Mouse (Mus musculus): ENCODE data around the gene Rbm4. TPM values are rescaled to one million over a fixed set of nuclear protein-coding genes. Genes with fewer than 3 reads are reported as not detected.
"Not testable (repeated sequence)": the region's sequence is repeated elsewhere in the genome, so short reads cannot be mapped to it uniquely, and the experiment has no call there.

Gene Rbm4
- total RNA-seq (2021): 10 to 100 TPM; 42.5 to 43.7 TPM

- peak; percentile 94 to 96 for DNase-seq
- intact Hi-C loops (cut with DNase I): loop anchor here (5.0 kb wide), 1 partner anchor 37 kb away; the partner anchor contains the start of gene Rbm4b
These were observed at the start of gene Rbm4 for GRCm38 (mm10) chr19:4793831-4794422. TSS of gene Rbm4 (minus strand) at chr19:4793901.

GRCm38 (mm10) chr19:4842611-4843010 lies 48.9 kb upstream of the Rbm4 start:
- intact Hi-C loops (cut with DNase I): no loop called here

DNA sequence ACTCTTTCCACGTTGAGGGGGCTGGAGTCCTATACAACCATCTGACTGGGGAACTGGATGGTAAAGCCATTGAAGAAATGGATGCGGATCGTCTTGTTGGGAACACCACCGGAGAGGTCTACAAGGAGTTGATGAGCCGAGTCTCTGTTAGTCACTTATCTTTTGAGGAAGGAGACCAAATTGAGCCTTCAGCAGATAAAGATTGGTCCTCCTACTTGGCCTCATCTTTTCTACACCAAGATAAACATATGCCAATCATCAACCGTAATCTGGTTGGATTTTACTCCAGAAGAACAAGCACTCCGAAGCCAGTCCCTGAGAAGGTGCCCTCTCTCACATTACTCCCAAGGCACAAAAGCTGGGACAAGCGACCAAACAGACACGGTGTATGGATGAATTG lies 47.1 kb upstream of the Rbm4 start:
- intact Hi-C loops (cut with DNase I): loop anchor here (2.0 kb wide), 1 partner anchor 82 kb away; no protein-coding TSS in a partner anchor
- no peak for DNase-seq

More at GRCm38 (mm10) chr19:4842611-4843010, 48.9 kb upstream of the Rbm4 start:
- no peak for DNase-seq

DNA sequence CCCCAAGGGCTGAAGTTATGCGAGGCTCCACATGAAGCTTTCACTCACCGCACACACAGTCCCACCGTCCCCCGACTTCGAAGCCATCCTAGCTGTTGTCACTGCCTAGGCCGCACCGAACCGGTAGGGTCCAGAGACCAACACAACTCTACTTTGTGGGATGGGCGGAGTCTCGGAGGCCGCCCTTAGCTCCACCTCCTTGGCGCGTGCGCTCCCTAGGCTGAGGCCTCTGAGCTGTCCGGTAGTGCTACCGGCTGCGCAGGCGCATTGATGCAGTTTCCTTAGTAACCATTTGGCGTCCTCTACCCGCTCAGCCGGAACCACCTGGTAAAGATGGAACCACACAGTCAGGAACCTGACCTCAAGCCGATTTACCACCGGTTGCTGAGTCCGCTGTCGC lies 45.4 kb upstream of the Rbm4 start, which contains the start of the genes Ccs and Ccdc87:
Gene Ccs (minus strand): TSS at position 184 of the 400 bp plus-strand sequence.
Gene Ccdc87 (plus strand): TSS at position 218 of the 400 bp plus-strand sequence.
- DNase-seq: peak; percentile 95 to 97
- intact Hi-C loops (cut with DNase I): loop anchor here (2.0 to 5.0 kb wide), 2 partner anchors 40 to 88 kb away; partner anchors contain the start of genes Dpp3 and Zdhhc24

DNA sequence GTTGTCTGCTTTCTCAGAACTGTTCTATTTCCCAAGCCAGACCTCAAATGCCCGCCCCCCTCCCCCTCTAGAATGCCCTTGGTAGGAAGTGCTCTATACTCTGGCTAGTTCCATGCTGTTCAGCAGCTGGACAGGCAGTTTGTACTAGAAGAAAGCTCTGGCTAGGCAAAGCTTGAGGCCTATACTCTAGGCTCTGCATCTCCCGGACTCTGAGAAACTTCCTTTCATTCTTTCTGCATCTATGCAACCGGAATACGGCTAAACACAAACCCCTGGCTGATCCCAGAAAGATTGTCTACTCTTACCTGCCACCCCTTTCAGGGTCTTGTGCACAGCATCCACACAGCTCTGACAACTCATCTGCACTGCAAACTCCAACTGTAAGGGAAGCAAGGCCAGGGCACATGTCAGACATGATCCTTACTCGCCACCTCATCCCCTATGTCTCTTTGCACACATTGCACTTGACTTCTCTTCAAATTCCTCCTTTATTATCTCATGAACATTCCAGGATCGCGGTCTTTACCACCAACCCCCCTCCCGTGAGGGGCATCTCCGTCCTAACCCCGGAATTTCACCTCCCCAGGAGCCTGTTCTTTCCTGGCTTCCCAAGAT lies 44.9 kb upstream of the Rbm4 start:
- no peak for DNase-seq
- intact Hi-C loops (cut with DNase I): loop anchor here (2.0 to 5.0 kb wide), 2 partner anchors 40 to 89 kb away; partner anchors contain the start of genes Dpp3 and Zdhhc24

DNA sequence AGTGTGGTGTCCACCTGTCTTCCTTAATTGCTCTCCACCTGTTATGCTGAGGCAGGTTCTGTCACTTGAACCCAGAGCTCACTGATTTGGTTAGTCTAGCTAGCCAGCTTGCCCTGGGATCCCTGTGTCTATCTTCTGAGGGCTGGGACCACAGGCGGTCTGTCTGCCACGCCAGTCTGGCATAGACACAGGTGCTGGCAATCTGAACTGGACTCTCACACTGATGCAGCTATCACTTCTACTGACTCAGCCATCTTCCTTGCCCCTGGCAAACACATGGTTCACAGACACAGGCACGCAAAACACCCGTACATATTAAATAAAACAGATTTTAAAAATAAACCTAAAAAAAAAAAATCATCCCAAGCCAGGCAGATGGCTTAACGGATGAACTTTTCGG lies 43.3 kb upstream of the Rbm4 start:
- no peak for DNase-seq
- intact Hi-C loops (cut with DNase I): loop anchor here (5.0 kb wide), 1 partner anchor 90 kb away; the partner anchor contains the start of gene Dpp3

- intact Hi-C loops (cut with DNase I): loop anchor here (5.0 kb wide), 1 partner anchor 91 kb away; the partner anchor contains the start of gene Dpp3
- DNase-seq: no peak
These were observed 42.4 kb upstream of the Rbm4 start for GRCm38 (mm10) chr19:4836096-4836495.

GRCm38 (mm10) chr19:4833977-4834376 lies 40.3 kb upstream of the Rbm4 start:
- DNase-seq: no peak
- intact Hi-C loops (cut with DNase I): no loop called here

DNA sequence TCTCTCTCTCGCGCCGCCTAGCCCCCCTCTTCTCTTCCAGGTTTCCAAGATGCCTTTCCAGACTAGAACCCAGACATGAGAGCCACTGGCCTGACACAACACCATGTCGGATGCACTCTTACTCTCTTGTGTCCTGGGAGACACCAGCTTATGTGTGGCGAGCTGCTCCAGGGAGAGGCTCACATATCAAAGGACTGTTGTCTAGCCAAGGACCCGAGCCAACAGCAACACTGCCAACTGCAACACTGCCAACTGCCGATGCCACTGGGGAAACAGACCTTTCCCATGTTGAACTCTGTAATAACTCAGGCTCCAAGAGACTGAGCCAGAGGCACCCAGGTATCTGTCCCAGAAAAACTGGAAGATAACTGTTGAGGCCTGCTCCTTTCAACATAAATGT lies 35.5 kb upstream of the Rbm4 start:
- DNase-seq: peak; percentile 70 to 71
- intact Hi-C loops (cut with DNase I): no loop called here

GRCm38 (mm10) chr19:4828444-4829114 lies 34.9 kb upstream of the Rbm4 start:
- DNase-seq: no peak
- intact Hi-C loops (cut with DNase I): no loop called here

- intact Hi-C loops (cut with DNase I): no loop called here
- peak; percentile 77 to 80 for DNase-seq
These were observed 27.1 kb upstream of the Rbm4 start for GRCm38 (mm10) chr19:4820678-4821303.

DNA sequence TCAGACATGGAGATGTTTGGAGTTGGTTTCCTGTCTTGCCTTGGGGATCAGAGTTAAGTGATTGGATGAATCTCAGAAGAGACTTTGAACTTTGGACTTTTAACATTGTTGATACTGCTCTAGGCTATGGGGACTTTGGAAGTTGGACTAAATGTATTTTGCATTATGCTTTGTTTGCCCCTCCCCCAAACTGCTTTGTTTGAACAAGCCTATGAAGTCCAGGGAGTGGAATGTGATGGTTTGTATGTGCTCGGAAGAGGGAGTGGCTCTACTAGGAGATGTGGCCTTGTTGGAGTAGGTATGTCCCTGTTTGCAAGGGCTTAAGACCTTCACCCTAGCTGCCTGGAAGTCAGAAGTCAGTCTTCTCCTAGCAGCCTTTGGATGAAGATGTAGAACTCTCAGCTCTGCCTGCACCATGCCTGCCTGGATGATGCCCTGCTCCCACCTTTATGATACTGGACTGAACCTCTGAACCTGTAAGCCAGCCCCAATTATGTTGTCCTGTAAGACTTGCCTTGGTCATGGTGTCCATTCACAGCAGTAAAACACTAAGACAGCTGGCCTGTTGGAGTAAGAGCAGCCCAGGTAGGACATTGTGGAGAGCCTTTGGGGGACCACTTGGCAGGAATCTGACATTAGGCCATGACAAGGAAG lies 23.6 kb upstream of the Rbm4 start:
- intact Hi-C loops (cut with DNase I): no loop called here
- no peak for DNase-seq

- intact Hi-C loops (cut with DNase I): loop anchor here (5.0 kb wide), 1 partner anchor 149 kb away; the partner anchor contains the start of gene Mrpl11
- DNase-seq: no peak
These were observed 19.3 kb upstream of the Rbm4 start for GRCm38 (mm10) chr19:4813015-4813414.

GRCm38 (mm10) chr19:4812334-4812949 lies 18.7 kb upstream of the Rbm4 start:
- not testable (repeated sequence) for DNase-seq
- intact Hi-C loops (cut with DNase I): loop anchor here (5.0 kb wide), 1 partner anchor 150 kb away; the partner anchor contains the start of gene Mrpl11

GRCm38 (mm10) chr19:4811909-4812242 lies 18.2 kb upstream of the Rbm4 start:
- DNase-seq: no peak
- intact Hi-C loops (cut with DNase I): loop anchor here (2.0 to 5.0 kb wide), 2 partner anchors 55 to 150 kb away; partner anchors contain the start of genes Mrpl11 and Rbm4b

DNA sequence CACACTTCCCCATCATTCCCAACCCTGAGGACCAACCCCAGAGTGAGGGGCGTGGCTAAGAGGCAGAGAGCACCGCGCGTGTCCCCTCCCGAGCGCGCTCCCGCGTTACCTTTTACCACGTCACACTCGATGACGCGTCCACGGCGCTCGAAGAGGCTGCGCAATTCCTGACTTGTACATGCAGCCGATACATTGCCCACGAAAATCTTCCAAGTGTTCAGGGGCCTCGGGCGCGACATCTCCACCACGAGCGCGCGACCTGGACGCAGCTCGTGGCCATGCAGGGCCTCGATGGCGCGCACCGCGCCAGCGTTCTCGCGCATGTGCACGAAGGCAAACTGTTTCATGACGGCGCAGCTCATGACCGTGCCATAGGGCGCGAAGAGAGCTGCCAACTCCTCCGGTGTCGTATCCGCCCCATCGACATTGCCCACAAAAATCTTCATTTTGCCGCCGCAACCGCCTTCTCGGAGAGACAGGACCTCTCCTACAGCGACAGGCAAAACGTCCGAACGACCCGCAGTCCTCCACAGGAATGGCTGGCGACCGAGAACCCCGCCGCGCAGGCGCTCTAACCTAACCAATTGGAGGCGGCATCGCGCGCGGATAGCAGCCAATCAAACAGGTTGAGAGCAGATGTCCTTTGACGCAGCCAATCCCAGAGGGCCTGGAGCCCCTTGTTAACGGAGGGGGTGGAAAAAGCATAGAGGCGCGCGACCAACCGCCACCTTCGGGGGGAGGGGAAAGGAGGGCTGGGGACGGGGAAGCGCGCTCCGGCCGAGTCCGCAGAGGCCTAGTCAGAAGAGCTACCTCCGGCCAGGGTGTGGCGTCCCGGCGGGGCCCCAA lies 17.6 kb upstream of the Rbm4 start, which contains the start of the genes Gm21992 and Rbm14:
Gene Gm21992 (minus strand): TSS at position 550 of the 846 bp plus-strand sequence.
Gene Rbm14 (minus strand): TSS at position 572 of the 846 bp plus-strand sequence.
- DNase-seq: peak; percentile 95 to 98
- intact Hi-C loops (cut with DNase I): loop anchor here (2.0 to 5.0 kb wide), 2 partner anchors 54 to 151 kb away; partner anchors contain the start of genes Mrpl11 and Rbm4b

DNA sequence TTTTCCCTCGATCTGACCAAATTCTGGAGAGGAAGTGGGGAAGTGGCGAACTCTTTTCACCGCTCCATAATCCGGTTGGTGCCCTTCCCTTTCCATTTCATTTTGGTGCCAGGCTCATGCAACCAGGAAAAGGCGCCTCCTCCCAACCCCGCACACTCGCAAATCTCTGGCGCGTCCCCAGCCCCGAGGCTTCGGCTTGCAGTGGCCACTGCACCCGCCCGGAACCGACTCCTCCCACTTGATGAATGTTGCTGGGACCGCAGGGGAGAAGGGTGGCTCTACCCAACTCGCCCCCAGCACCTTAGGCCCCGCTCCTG lies 17.0 kb upstream of the Rbm4 start:
- no peak for DNase-seq
- intact Hi-C loops (cut with DNase I): loop anchor here (2.0 to 5.0 kb wide), 2 partner anchors 54 to 152 kb away; partner anchors contain the start of genes Mrpl11 and Rbm4b

DNA sequence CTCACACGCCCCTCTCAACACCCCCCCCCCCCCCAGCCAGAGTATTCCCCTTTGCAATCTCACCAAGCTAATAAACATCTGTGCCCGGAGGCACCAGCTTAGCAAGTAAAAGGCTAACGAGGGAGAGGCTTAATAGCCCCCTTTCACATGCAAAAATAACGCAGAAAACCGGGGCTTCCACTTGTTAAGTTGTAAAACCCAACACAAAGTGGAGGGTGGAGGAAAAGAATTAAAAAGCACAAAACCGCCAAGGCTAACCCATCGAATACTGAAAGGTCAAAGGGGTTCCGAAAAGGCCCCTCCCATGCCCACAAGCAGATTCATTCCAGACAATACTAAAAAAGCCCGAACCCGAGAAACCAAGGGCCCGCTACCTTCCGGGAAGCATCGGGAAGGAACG lies 16.6 kb upstream of the Rbm4 start:
- intact Hi-C loops (cut with DNase I): loop anchor here (2.0 to 5.0 kb wide), 2 partner anchors 54 to 152 kb away; partner anchors contain the start of genes Mrpl11 and Rbm4b

More for the DNA sequence above, 16.6 kb upstream of the Rbm4 start:
- DNase-seq: no peak

Measured in heart, postnatal 36 days (tissue).